In genomic region chr1:98053994-98054393, GRCm38 (mm10) we compare ENCODE assay signal across 14 mouse cellular contexts. TPM values are rescaled to one million over a fixed set of nuclear protein-coding genes. Genes with fewer than 3 reads are reported as not detected.
DNase-seq lines count a peak whose midpoint lies in the region; ATAC-seq and TF ChIP-seq lines count a peak whose summit lies in the region.
"Had no signal": no experiment of that assay in that cellular context is flagged by ENCODE, and none has a peak within 500 bp of the region (broad histone marks: within the 10 kb centered on the region; RNA-seq: fewer than 3 reads in every experiment).

No protein-coding gene starts in this region.

- peak overlapping the region; percentile 11; the same call in 1 of the 2 replicates for H3K27ac ChIP-seq in forebrain, embryonic 12.5 days
- no peak overlapping the region for H3K27ac ChIP-seq in forebrain, embryonic 10.5 days
- no peak overlapping the region for H3K27ac ChIP-seq in forebrain, embryonic 13.5 days
- H3K27ac ChIP-seq in hindbrain, postnatal 0 days = no peak overlapping the region
- H3K27ac ChIP-seq in midbrain, postnatal 0 days (ENCODE audit: low read depth, low read length) = peak overlapping the region; percentile 51
- H3K27ac ChIP-seq: hindbrain, embryonic 15.5 days had no signal

- peaks cover 28% of the 10 kb centered on the region for H3K4me1 ChIP-seq in forebrain, embryonic 12.5 days
- peaks cover 64% of the 10 kb centered on the region for H3K4me1 ChIP-seq in forebrain, embryonic 10.5 days
- H3K4me1 ChIP-seq in forebrain, embryonic 13.5 days = peaks cover 25% of the 10 kb centered on the region
- no peaks in the 10 kb centered on the region for H3K4me1 ChIP-seq in hindbrain, postnatal 0 days (ENCODE audit: insufficient read depth, low read length)
- no peaks in the 10 kb centered on the region for H3K4me1 ChIP-seq in midbrain, postnatal 0 days (ENCODE audit: insufficient read depth, low read length)

- H3K27me3 ChIP-seq in forebrain, embryonic 12.5 days = no peaks in the 10 kb centered on the region
- H3K27me3 ChIP-seq in forebrain, embryonic 10.5 days (ENCODE audit: poor library complexity, severe bottlenecking) = peaks cover 3% of the 10 kb centered on the region; the same call in 1 of the 2 replicates
- no peaks in the 10 kb centered on the region for H3K27me3 ChIP-seq in forebrain, embryonic 13.5 days
- no peaks in the 10 kb centered on the region for H3K27me3 ChIP-seq in hindbrain, postnatal 0 days (ENCODE audit: insufficient read depth, low read length)
- H3K27me3 ChIP-seq in midbrain, postnatal 0 days (ENCODE audit: insufficient read depth, low read length) = no peaks in the 10 kb centered on the region
- H3K27me3 ChIP-seq: hindbrain, embryonic 15.5 days; Patski had no signal

- no peak overlapping the region for H3K9ac ChIP-seq in forebrain, embryonic 12.5 days
- H3K9ac ChIP-seq in forebrain, embryonic 13.5 days = no peak overlapping the region
- H3K9ac ChIP-seq in hindbrain, postnatal 0 days (replicated peaks; ENCODE audit: low read length) = no peak overlapping the region
- no peak overlapping the region for H3K9ac ChIP-seq in midbrain, postnatal 0 days (replicated peaks; ENCODE audit: low read length, poor library complexity, severe bottlenecking)
- H3K9ac ChIP-seq: hindbrain, embryonic 15.5 days had no signal

- no peak overlapping the region for H3K4me3 ChIP-seq in forebrain, embryonic 12.5 days (replicated peaks)
- H3K4me3 ChIP-seq in forebrain, embryonic 10.5 days = no peak overlapping the region
- no peak overlapping the region for H3K4me3 ChIP-seq in forebrain, embryonic 13.5 days
- no peak overlapping the region for H3K4me3 ChIP-seq in hindbrain, postnatal 0 days (ENCODE audit: low read length)
- no peak overlapping the region for H3K4me3 ChIP-seq in midbrain, postnatal 0 days (ENCODE audit: low read depth, low read length)
- H3K4me3 ChIP-seq: hindbrain, embryonic 15.5 days had no signal

- H3K4me2 ChIP-seq in forebrain, embryonic 12.5 days = no peak overlapping the region
- H3K4me2 ChIP-seq in forebrain, embryonic 13.5 days = no peak overlapping the region
- no peak overlapping the region for H3K4me2 ChIP-seq in hindbrain, postnatal 0 days (ENCODE audit: low read depth, low read length)
- H3K4me2 ChIP-seq in midbrain, postnatal 0 days (ENCODE audit: low read depth, low read length, poor library complexity, severe bottlenecking) = no peak overlapping the region
- H3K4me2 ChIP-seq: hindbrain, embryonic 15.5 days had no signal

- H3K36me3 ChIP-seq in forebrain, embryonic 12.5 days (replicated peaks) = no peaks in the 10 kb centered on the region
- no peaks in the 10 kb centered on the region for H3K36me3 ChIP-seq in forebrain, embryonic 10.5 days (replicated peaks)
- H3K36me3 ChIP-seq in forebrain, embryonic 13.5 days (ENCODE audit: poor library complexity, severe bottlenecking) = no peaks in the 10 kb centered on the region
- H3K36me3 ChIP-seq in hindbrain, postnatal 0 days (ENCODE audit: insufficient read depth, low read length) = no peaks in the 10 kb centered on the region
- no peaks in the 10 kb centered on the region for H3K36me3 ChIP-seq in midbrain, postnatal 0 days (ENCODE audit: insufficient read depth, low read length)
- H3K36me3 ChIP-seq: hindbrain, embryonic 15.5 days had no signal

- no peak for TF ChIP-seq CTCF in hindbrain, postnatal 0 days (IDR thresholded peaks at IDR 0.05; ENCODE audit: low read depth)
- no peak for TF ChIP-seq CTCF in midbrain, postnatal 0 days (IDR thresholded peaks at IDR 0.05)

- no peak for DNase-seq in forebrain, embryonic 10.5 days (ENCODE audit: extremely low spot score, low spot score)
- peak; percentile 59 for DNase-seq in hindbrain, postnatal 0 days (ENCODE audit: low spot score)
- DNase-seq in midbrain, postnatal 0 days (ENCODE audit: low spot score) = peak; percentile 44
- no peak for DNase-seq in adipocyte (ENCODE audit: low spot score)
- no peak for DNase-seq in kidney, postnatal 10 days
- no peak for DNase-seq in right cerebral cortex, postnatal 4 days
- DNase-seq: B cell, adult 2 months; kidney, adult 18-20 months; layer of hippocampus, postnatal 36 days; lung, postnatal 36 days had no signal

- 8% methylated on average over 3 of the region's 3 CpGs for WGBS in forebrain, embryonic 12.5 days
- 9% methylated on average over 3 of the region's 3 CpGs for WGBS in forebrain, embryonic 10.5 days
- 8% methylated on average over 3 of the region's 3 CpGs for WGBS in forebrain, embryonic 13.5 days
- 19% methylated on average over 3 of the region's 3 CpGs for WGBS in hindbrain, postnatal 0 days
- WGBS in midbrain, postnatal 0 days = 18% methylated on average over 3 of the region's 3 CpGs

- ATAC-seq in forebrain, embryonic 12.5 days (ENCODE audit: low FRiP score) = peak; percentile 71
- peak; percentile 59; the same call in 1 of the 2 replicates for ATAC-seq in forebrain, embryonic 13.5 days
- ATAC-seq in hindbrain, postnatal 0 days = no peak
- 0 out of 2 replicates have a peak, but pooled peaks have one; percentile 54 for ATAC-seq in midbrain, postnatal 0 days (ENCODE audit: low FRiP score)
- ATAC-seq: Patski had no signal

- H3K9me3 ChIP-seq in forebrain, embryonic 12.5 days = no peaks in the 10 kb centered on the region
- H3K9me3 ChIP-seq in forebrain, embryonic 10.5 days = no peaks in the 10 kb centered on the region
- no peaks in the 10 kb centered on the region for H3K9me3 ChIP-seq in forebrain, embryonic 13.5 days (replicated peaks)
- H3K9me3 ChIP-seq in hindbrain, postnatal 0 days (ENCODE audit: low read length) = no peaks in the 10 kb centered on the region
- no peaks in the 10 kb centered on the region for H3K9me3 ChIP-seq in midbrain, postnatal 0 days (ENCODE audit: low read length)
- H3K9me3 ChIP-seq: hindbrain, embryonic 15.5 days had no signal

RNA-seq across cellular contexts. Expression of gene Pam, which starts 41.5 kb away (rescaled TPM):
- 25.4 and 29.8 TPM in 2 replicates for polyA plus RNA-seq in forebrain, embryonic 12.5 days (2016; fragmentation: Nextera tagmentation; extraction: Ambion mirVana)
- polyA plus RNA-seq in forebrain, embryonic 10.5 days (2016; fragmentation: Nextera tagmentation; extraction: Ambion mirVana) = 13.1 and 13.8 TPM in 2 replicates
- 39.1 and 49.8 TPM in 2 replicates for polyA plus RNA-seq in forebrain, embryonic 13.5 days (2015; fragmentation: Nextera tagmentation; extraction: Ambion mirVana)
- total RNA-seq in hindbrain, postnatal 0 days (2014; rRNA removed) = 76.8 and 77.3 TPM in 2 replicates
- 40.8 and 44.7 TPM in 2 replicates for polyA plus RNA-seq in hindbrain, postnatal 0 days (2015; fragmentation: Nextera tagmentation; extraction: Ambion mirVana)
- 104 and 125 TPM in 2 replicates for total RNA-seq in midbrain, postnatal 0 days (2014; rRNA removed)
- 38.8 and 46.6 TPM in 2 replicates for polyA plus RNA-seq in midbrain, postnatal 0 days (2015; fragmentation: Nextera tagmentation; extraction: Ambion mirVana)

Comparison
In these comparisons a context has a peak if more than half of its experiments do, and no peak if none do; other contexts are left out.
1. H3K27ac ChIP-seq: peak in forebrain, embryonic 12.5 days (single experiment) and midbrain, postnatal 0 days (single experiment); none in forebrain, embryonic 10.5 days (single experiment), forebrain, embryonic 13.5 days (single experiment) and hindbrain, postnatal 0 days (single experiment).
2. DNase-seq: peak in hindbrain, postnatal 0 days (single experiment) and midbrain, postnatal 0 days (single experiment); none in forebrain, embryonic 10.5 days (single experiment), adipocyte (single experiment), kidney, postnatal 10 days (single experiment) and right cerebral cortex, postnatal 4 days (single experiment).